Mouse (Mus musculus) spleen, adult 12 weeks (tissue): ENCODE data around the gene Ptpra.

Source experiments
- DNase-seq: peaks from one replicate; pipeline ENCODE4 v3.0.0; 2022; ENCODE audit warnings: low spot score

The Ptpra gene

DNA sequence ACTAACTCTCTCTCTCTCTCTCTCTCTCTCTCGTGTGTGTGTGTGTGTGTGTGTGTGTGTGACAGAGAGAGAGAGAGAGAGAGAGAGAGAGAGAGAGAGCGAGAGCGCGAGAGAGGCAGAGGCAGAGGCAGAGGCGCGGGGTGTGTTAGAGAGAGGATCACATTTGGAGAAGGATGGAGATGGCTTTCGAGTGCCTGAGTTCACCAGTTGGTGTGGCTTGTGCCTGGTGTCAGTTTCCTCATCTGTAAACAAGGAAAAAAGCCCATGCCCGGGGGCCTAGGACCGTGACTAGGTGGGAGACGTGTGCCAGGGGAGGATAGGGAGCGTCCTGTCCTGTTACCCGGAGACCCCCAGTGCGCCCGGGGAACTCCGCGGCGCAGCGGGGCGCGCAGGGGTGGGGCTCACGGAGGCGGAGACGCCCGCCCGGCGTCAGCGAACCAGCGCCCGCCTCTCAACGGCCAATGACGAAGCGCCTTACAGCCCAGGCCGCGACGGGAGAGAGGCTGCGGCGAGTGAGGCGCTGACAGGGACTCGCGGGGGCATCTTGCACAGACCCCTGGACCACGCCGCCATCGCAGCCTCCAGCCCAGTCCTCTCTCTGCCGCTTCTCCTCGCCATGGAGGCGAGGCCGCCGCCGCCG, at the start of gene Ptpra:
Gene Ptpra, plus strand, starts transcription at position 485 of the 640 bp plus-strand sequence.
- peak; percentile 88 for DNase-seq

DNA sequence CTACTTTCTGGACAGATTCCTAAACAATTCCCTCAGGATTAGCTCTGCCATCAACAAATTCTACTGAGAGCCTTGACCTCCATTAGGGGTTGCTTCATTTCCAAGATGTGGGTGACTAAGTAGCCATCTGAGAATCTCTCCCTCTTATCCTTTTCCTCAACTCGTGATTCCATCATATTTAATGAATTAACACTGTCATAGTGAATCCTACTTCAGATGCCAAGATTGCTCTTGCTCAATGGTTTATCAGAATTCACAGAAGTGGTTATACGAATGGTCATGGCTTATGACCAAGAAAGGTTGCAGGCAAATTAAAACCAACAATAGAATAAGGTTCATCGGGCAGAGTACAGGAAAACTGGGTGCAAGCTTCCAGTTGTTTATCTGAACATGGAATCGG, 48.2 kb upstream of the Ptpra start:
- DNase-seq = no peak

DNA sequence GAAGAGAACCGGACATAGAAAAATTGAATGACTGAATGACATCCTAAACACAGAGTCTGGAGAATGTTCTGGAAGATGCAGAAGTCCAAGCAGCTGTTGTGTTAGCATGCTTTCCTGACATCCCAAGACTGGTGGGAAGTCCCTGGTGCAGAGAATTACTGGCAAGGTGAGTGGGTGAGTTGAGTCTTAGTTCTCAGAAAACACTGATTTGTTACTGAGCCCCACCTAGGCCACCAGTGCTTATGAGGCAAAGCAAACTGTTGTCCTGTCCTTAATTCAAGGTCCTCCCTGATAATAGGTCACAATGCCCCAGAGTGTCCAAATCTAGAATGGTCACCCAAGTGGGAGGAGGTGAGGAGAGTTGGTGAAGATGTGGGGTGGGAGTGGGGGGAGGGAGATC, 45.1 kb upstream of the Ptpra start, which contains the start of the genes Gm28372 and 1700020A23Rik:
Gene Gm28372, plus strand, starts transcription at position 301 of the 400 bp plus-strand sequence.
Gene 1700020A23Rik, plus strand, starts transcription at position 321 of the 400 bp plus-strand sequence.
- no peak for DNase-seq

GRCm38 (mm10) chr2:130406178-130406577, 43.9 kb upstream of the Ptpra start, which contains the start of gene Tmem239:
Gene Tmem239 (plus strand): TSS chr2:130406478.
- DNase-seq = no peak

DNA sequence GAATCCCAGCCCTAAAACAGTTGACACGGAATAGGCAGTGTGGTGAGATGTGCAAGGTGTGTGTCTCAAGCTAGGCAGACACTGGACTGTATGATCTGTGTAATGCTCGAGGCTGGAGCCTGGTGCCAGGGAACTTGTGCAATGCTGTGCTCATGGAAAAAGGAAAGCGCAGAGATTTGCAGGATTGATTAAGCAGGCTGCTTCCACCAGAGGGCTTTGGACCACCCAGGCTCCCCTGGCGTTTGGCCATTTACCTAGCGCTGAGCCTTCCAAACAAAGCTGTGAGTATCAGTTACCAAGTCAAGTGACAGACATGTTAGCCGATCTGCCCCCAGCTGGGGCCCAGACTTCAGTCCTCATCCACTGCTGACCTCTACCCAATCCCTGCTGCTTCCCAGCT, 41.9 kb upstream of the Ptpra start:
- no peak for DNase-seq

DNA sequence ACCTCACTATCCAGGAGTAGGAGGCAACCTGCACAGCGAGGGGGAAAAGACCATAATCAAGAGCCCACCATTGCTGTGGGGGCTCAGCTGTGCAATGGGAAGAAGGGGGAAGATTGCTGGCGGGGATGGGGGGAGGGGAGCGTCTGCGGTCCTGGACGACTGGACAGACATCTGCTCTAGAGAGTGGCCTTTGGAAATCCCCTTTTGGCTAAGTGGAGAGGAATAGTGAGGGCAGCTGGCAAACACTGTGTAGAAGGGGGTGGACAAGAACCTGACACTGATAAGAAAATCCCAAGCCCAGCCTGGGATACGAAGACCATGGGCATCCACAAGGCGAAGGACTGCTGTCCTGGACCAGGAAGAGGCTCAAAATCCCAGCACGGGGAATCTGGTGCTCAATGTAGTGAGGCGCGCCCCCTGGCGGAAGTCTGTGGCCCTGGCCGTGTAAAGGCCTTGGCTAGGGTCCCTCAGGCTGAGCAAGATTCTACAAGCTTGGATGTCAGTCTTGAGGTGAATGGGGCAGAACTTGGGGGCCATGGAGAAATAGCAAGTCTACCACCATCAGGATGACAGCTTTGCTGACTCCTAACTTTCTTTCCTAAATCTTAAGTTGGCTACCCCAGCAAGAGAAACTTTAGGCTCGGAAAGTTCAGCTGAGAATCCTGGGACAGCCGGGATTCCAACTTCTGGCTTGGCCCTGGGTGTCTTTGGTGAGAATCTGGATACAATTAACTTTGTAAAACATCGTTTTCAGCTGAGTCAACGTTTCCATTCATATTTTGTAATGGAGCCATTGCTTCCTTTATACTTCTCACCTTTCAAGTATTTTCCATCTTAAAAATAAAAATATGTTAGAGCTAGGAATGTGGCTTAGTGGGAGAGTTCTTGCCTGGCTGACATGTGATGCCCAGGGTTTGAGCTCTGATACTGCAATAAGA, 38.3 kb upstream of the Ptpra start:
- peak; percentile 44 for DNase-seq

- no peak for DNase-seq
These were observed 37.3 kb upstream of the Ptpra start for GRCm38 (mm10) chr2:130412775-130413174.

DNA sequence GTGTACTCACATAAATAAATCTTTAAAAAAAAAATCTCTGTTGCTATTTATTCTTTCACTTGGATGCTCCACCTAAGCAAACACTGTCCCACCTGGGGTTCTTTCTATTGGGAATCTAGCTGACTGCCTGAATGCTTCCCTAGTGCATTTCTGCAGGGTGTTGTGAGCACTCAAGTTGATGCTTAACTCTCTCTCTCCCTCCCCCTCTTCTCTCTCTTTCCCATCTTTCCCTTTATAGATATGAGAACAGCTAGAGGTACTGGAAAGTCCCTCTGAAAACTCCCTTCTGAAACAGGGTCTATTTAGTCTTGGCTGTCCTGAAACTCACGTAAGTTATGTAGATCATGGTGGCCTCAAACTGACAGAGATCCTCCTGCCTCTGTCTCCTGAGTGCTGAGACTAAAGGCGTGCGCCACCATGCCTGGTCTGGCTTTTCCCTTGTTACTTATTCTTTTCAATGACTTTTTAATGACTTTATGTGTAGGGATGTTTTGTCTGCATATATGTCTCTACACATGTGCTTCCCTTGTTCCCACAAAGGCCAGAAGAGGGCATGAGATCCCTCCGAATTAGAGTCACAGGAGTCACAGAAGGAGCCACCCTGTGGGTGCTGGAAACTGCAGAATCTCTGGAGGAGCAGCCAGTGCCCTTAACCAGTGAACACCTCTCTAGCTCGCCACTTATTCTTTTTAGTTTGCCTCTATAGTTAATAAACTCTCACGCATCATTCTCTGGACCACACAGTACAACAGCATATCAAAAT, 35.8 kb upstream of the Ptpra start:
- DNase-seq = no peak

- DNase-seq = no peak
These were observed 28.1 kb upstream of the Ptpra start for GRCm38 (mm10) chr2:130421781-130422620.

- DNase-seq = no peak
These were observed 26.5 kb upstream of the Ptpra start for GRCm38 (mm10) chr2:130423397-130424125.

- DNase-seq = peak; percentile 89
These were observed 25.8 kb upstream of the Ptpra start, which contains the start of the genes Vps16 and Pced1a for GRCm38 (mm10) chr2:130424126-130424853. Gene Vps16 (plus strand): TSS chr2:130424339. Gene Pced1a (minus strand): TSS chr2:130424701.

DNA sequence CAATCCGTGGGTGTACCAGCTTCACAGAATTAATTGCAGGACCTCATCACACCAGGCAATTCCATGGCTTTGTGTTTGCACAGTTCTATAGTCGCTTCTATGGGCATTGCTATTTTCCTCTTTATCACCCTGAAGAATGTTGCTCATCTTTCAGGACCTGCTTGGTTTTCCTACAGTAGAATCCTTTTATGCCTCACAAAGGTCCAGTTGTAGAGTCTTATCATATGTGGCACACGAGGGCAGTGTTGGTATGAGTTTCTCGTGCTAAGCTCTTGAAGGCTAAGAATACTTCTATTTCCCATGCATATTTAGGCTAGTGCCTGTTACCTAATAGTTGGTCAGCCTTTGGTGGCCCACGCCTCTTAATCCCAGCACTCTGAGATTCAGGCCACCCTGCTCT, 25.0 kb upstream of the Ptpra start:
- DNase-seq = no peak

GRCm38 (mm10) chr2:130429851-130430250, 20.2 kb upstream of the Ptpra start:
- DNase-seq = no peak

GRCm38 (mm10) chr2:130430484-130430883, 19.6 kb upstream of the Ptpra start:
- DNase-seq = no peak

- no peak for DNase-seq
These were observed 17.9 kb upstream of the Ptpra start for GRCm38 (mm10) chr2:130432157-130432556.

DNA sequence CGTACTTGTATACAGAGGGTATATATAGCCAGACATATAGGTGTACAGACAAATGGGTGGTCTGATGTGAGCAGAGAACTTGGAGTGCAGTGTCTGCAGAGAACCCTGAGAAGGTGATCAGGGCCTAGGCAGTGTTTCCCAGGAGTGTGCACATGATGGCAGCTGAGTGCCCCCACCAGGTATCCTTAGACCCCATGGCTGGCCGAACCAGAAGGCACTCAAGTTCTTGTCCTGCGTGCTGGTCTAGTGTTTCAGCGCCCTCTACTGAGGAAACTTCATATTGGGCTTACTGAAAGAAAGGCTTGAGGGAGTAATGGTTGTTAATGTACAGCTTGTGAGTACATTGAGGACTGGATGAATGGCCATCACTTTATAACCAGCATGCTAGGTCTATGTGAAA, 16.9 kb upstream of the Ptpra start:
- DNase-seq = no peak

DNA sequence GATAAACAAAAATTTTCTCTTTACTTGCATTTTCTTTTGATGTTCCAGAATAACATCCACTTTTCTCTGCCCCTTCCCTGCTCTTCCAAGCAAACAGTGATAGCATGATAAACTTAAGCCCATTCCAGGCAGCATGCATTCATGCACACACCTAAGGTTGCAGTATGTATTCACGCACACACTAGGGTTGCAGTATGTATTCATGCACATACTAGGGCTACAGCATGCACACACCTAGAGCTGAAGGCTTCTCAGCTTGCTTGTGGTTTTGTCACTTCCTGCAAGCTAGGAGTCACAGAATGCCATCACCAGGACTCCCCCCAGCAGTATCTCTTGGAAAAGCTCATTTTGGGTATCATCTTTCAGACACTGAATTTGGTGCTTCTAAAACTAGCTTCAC, 13.3 kb upstream of the Ptpra start:
- no peak for DNase-seq

GRCm38 (mm10) chr2:130438861-130439260, 11.2 kb upstream of the Ptpra start:
- DNase-seq = no peak

DNA sequence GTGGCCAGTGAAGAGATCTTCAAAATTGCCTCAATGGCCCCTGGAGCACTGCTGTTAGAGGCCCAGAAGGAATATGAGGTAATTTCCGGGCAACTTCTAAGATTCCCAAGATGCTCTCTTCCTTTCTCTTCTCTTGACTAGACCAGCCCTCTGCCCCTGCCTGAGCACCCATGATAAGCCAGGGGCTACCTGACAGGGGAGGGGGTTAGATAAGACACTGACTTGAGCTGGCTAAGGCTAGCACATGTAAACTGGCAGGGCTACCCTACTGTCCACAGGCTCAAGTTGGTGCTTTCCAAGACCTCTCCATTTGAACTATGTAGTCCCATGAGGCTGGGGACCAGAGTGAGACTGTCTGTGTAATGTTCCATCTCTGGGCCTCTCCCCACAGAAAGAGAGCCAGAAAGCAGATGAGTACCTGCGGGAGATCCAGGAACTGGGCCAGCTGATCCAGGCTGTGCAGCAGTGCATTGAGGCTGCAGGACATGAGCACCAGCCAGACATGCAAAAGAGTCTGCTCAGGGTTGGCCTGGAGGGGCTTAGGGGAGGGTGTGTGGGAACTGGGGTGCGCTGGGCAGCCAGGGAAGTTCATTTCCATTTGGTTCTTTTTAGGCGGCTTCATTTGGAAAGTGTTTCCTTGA, 10.1 kb upstream of the Ptpra start:
- no peak for DNase-seq
